Mouse (Mus musculus): ENCODE measurements around the gene Troap.

- no peak for TF ChIP-seq CTCF (conservative IDR thresholded peaks at IDR 0.05; ENCODE audit: low read length)
- no peak for TF ChIP-seq NANOG (IDR thresholded peaks at IDR 0.05; ENCODE audit: borderline replicate concordance, low read length)
- no peak for TF ChIP-seq POU5F1 (IDR thresholded peaks at IDR 0.05; ENCODE audit: borderline replicate concordance, low read length)
Measured at GRCm38 (mm10) chr15:99042334-99042733, 32.0 kb upstream of the Troap start.

All from E14TG2a.4 (cell line).